Mouse (Mus musculus): Measurements from ENCODE around the gene Adcy2. TPM values are rescaled to one million over a fixed set of nuclear protein-coding genes. Genes with fewer than 3 reads are reported as not detected.

Gene Adcy2
- polyA plus RNA-seq, 1 experiment from 2014 or later = 7.8 TPM

DNA sequence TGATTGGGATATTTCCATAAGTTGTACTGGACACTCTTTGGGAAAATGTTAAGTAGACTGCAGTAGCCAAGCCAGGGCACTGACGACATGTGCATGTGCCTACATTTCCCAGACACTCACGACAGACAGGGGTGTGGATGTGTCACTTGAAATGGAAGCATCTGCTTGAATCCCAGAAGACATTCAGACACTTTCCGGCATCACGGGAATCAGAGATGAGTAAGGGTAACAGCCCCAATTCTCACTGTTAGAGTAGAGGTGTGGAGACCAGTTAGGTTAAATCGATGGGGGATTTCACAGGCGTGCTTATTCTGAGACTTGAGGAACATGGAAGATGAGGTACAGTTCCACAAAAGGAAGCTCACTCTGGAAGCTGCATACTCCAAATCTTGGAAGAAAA lies 130.6 kb downstream of the Adcy2 start:
- Histone ChIP-seq H3K4me3 (ENCODE audit: low read depth, low read length) (no peak overlapping the region), H3K4me2 (ENCODE audit: low read depth) (no peak overlapping the region), H3K9ac (ENCODE audit: low read length) (no peak overlapping the region), H3K27ac (ENCODE audit: low read depth, low read length) (no peak overlapping the region), H3K4me1 (ENCODE audit: control insufficient read depth, insufficient read depth, low read length) (no peaks in the 10 kb centered on the region), H3K9me3 (ENCODE audit: control insufficient read depth, low read length) (no peaks in the 10 kb centered on the region), H3K36me3 (ENCODE audit: control insufficient read depth, insufficient read depth, low read length) (no peaks in the 10 kb centered on the region), H3K27me3 (ENCODE audit: control insufficient read depth, insufficient read depth, low read length) (no peaks in the 10 kb centered on the region)
- DNase-seq (ENCODE audit: low spot score) (no peak), ATAC-seq (ENCODE audit: insufficient read depth, low FRiP score, low TSS enrichment) (no peak)
- 95% methylated on average over 6 of the region's 6 CpGs for WGBS

GRCm38 (mm10) chr13:68867940-68868655 lies 131.2 kb downstream of the Adcy2 start:
- H3K4me3 ChIP-seq (ENCODE audit: low read depth, low read length) = no peak overlapping the region

GRCm38 (mm10) chr13:68860036-68860435 lies 139.3 kb downstream of the Adcy2 start:
- H3K9ac ChIP-seq (ENCODE audit: low read length) = no peak overlapping the region
- H3K36me3 ChIP-seq (ENCODE audit: control insufficient read depth, insufficient read depth, low read length) = no peaks in the 10 kb centered on the region
- H3K27ac ChIP-seq (ENCODE audit: low read depth, low read length) = no peak overlapping the region
- H3K4me2 ChIP-seq (ENCODE audit: low read depth) = no peak overlapping the region
- H3K9me3 ChIP-seq (ENCODE audit: control insufficient read depth, low read length) = no peaks in the 10 kb centered on the region
- H3K4me1 ChIP-seq (ENCODE audit: control insufficient read depth, insufficient read depth, low read length) = no peaks in the 10 kb centered on the region
- no peaks in the 10 kb centered on the region for H3K27me3 ChIP-seq (ENCODE audit: control insufficient read depth, insufficient read depth, low read length)
- WGBS = 87% methylated on average over 4 of the region's 4 CpGs
- ATAC-seq (ENCODE audit: insufficient read depth, low FRiP score, low TSS enrichment) = no peak
- no peak overlapping the region for H3K4me3 ChIP-seq (ENCODE audit: low read depth, low read length)
- no peak for DNase-seq (ENCODE audit: low spot score)

More at GRCm38 (mm10) chr13:68867940-68868655, 131.2 kb downstream of the Adcy2 start:
- DNase-seq (ENCODE audit: low spot score) (no peak), ATAC-seq (ENCODE audit: insufficient read depth, low FRiP score, low TSS enrichment) (no peak)
- 82% methylated on average over 1 of the region's 1 CpGs for WGBS
- Histone ChIP-seq H3K9ac (ENCODE audit: low read length) (no peak overlapping the region), H3K27me3 (ENCODE audit: control insufficient read depth, insufficient read depth, low read length) (no peaks in the 10 kb centered on the region), H3K36me3 (ENCODE audit: control insufficient read depth, insufficient read depth, low read length) (no peaks in the 10 kb centered on the region), H3K9me3 (ENCODE audit: control insufficient read depth, low read length) (no peaks in the 10 kb centered on the region), H3K4me1 (ENCODE audit: control insufficient read depth, insufficient read depth, low read length) (no peaks in the 10 kb centered on the region), H3K27ac (ENCODE audit: low read depth, low read length) (no peak overlapping the region), H3K4me2 (ENCODE audit: low read depth) (no peak overlapping the region)

GRCm38 (mm10) chr13:68848265-68848664 lies 151.1 kb downstream of the Adcy2 start:
- no peak overlapping the region for H3K4me3 ChIP-seq (ENCODE audit: low read depth, low read length)
- H3K9me3 ChIP-seq (ENCODE audit: control insufficient read depth, low read length) = no peaks in the 10 kb centered on the region
- H3K4me1 ChIP-seq (ENCODE audit: control insufficient read depth, insufficient read depth, low read length) = no peaks in the 10 kb centered on the region
- no peaks in the 10 kb centered on the region for H3K27me3 ChIP-seq (ENCODE audit: control insufficient read depth, insufficient read depth, low read length)
- 80% methylated on average over 3 of the region's 3 CpGs for WGBS
- H3K9ac ChIP-seq (ENCODE audit: low read length) = no peak overlapping the region
- H3K27ac ChIP-seq (ENCODE audit: low read depth, low read length) = no peak overlapping the region
- no peak for DNase-seq (ENCODE audit: low spot score)
- H3K36me3 ChIP-seq (ENCODE audit: control insufficient read depth, insufficient read depth, low read length) = no peaks in the 10 kb centered on the region
- ATAC-seq (ENCODE audit: insufficient read depth, low FRiP score, low TSS enrichment) = no peak
- H3K4me2 ChIP-seq (ENCODE audit: low read depth) = no peak overlapping the region

DNA sequence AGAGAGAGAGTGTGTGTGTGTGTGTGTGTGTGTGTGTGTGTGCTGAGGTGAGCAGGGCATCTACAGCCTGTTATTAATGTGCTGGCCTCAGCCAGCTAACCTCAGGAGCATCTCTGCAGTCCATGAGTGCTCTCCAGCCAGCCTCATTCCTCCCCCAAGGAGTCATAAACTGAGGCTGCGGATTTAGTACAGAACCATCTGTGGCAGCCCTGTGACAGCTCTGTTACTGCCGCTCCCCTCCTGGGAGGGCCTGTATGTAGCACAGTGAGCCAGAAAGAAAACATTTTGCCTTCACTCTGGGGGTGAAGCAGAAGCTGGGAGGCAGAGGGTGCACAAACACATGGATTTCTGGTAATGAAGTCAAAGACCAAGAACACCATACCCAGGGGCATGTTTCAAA lies 159.8 kb downstream of the Adcy2 start:
- H3K36me3 ChIP-seq (ENCODE audit: control insufficient read depth, insufficient read depth, low read length) = no peaks in the 10 kb centered on the region

GRCm38 (mm10) chr13:68836183-68836582 lies 163.2 kb downstream of the Adcy2 start:
- H3K27me3 ChIP-seq (ENCODE audit: control insufficient read depth, insufficient read depth, low read length) = no peaks in the 10 kb centered on the region
- no peaks in the 10 kb centered on the region for H3K4me1 ChIP-seq (ENCODE audit: control insufficient read depth, insufficient read depth, low read length)
- H3K4me2 ChIP-seq (ENCODE audit: low read depth) = no peak overlapping the region
- no peaks in the 10 kb centered on the region for H3K36me3 ChIP-seq (ENCODE audit: control insufficient read depth, insufficient read depth, low read length)
- ATAC-seq (ENCODE audit: insufficient read depth, low FRiP score, low TSS enrichment) = no peak
- no peaks in the 10 kb centered on the region for H3K9me3 ChIP-seq (ENCODE audit: control insufficient read depth, low read length)
- H3K9ac ChIP-seq (ENCODE audit: low read length) = no peak overlapping the region
- DNase-seq (ENCODE audit: low spot score) = no peak
- no peak overlapping the region for H3K4me3 ChIP-seq (ENCODE audit: low read depth, low read length)
- H3K27ac ChIP-seq (ENCODE audit: low read depth, low read length) = no peak overlapping the region

More for the DNA sequence above, 159.8 kb downstream of the Adcy2 start:
- Histone ChIP-seq H3K27me3 (ENCODE audit: control insufficient read depth, insufficient read depth, low read length) (no peaks in the 10 kb centered on the region), H3K9me3 (ENCODE audit: control insufficient read depth, low read length) (no peaks in the 10 kb centered on the region), H3K4me1 (ENCODE audit: control insufficient read depth, insufficient read depth, low read length) (no peaks in the 10 kb centered on the region), H3K9ac (ENCODE audit: low read length) (no peak overlapping the region), H3K4me2 (ENCODE audit: low read depth) (no peak overlapping the region), H3K4me3 (ENCODE audit: low read depth, low read length) (no peak overlapping the region), H3K27ac (ENCODE audit: low read depth, low read length) (no peak overlapping the region)
- DNase-seq (ENCODE audit: low spot score) (peak; percentile 17), ATAC-seq (ENCODE audit: insufficient read depth, low FRiP score, low TSS enrichment) (no peak)
- WGBS = 30% methylated on average over 2 of the region's 2 CpGs

- Histone ChIP-seq H3K36me3 (ENCODE audit: control insufficient read depth, insufficient read depth, low read length) (no peaks in the 10 kb centered on the region), H3K27me3 (ENCODE audit: control insufficient read depth, insufficient read depth, low read length) (no peaks in the 10 kb centered on the region), H3K27ac (ENCODE audit: low read depth, low read length) (no peak overlapping the region), H3K4me3 (ENCODE audit: low read depth, low read length) (no peak overlapping the region), H3K4me2 (ENCODE audit: low read depth) (no peak overlapping the region), H3K9ac (ENCODE audit: low read length) (no peak overlapping the region), H3K4me1 (ENCODE audit: control insufficient read depth, insufficient read depth, low read length) (no peaks in the 10 kb centered on the region), H3K9me3 (ENCODE audit: control insufficient read depth, low read length) (no peaks in the 10 kb centered on the region)
- WGBS = 69% methylated on average over 8 of the region's 8 CpGs
- ATAC-seq (ENCODE audit: insufficient read depth, low FRiP score, low TSS enrichment) (no peak), DNase-seq (ENCODE audit: low spot score) (no peak)
These were observed 163.8 kb downstream of the Adcy2 start for GRCm38 (mm10) chr13:68835424-68836045.

GRCm38 (mm10) chr13:68832141-68832540 lies 167.2 kb downstream of the Adcy2 start:
- no peak overlapping the region for H3K4me3 ChIP-seq (ENCODE audit: low read depth, low read length)
- H3K36me3 ChIP-seq (ENCODE audit: control insufficient read depth, insufficient read depth, low read length) = no peaks in the 10 kb centered on the region
- no peak overlapping the region for H3K4me2 ChIP-seq (ENCODE audit: low read depth)
- no peak for DNase-seq (ENCODE audit: low spot score)
- no peaks in the 10 kb centered on the region for H3K4me1 ChIP-seq (ENCODE audit: control insufficient read depth, insufficient read depth, low read length)
- H3K9ac ChIP-seq (ENCODE audit: low read length) = no peak overlapping the region
- 80% methylated on average over 5 of the region's 5 CpGs for WGBS
- no peak for ATAC-seq (ENCODE audit: insufficient read depth, low FRiP score, low TSS enrichment)
- no peaks in the 10 kb centered on the region for H3K9me3 ChIP-seq (ENCODE audit: control insufficient read depth, low read length)
- no peaks in the 10 kb centered on the region for H3K27me3 ChIP-seq (ENCODE audit: control insufficient read depth, insufficient read depth, low read length)
- H3K27ac ChIP-seq (ENCODE audit: low read depth, low read length) = no peak overlapping the region
